Mouse (Mus musculus): ENCODE measurements at regions not wholly inside any gene's neighbourhood (a gene's known extent, or its start where the extent isn't known, plus 50 kb on each side); places are given as distances from the start of the nearest gene placed in this dataset.

- 61% methylated on average over 10 of the region's 10 CpGs for WGBS
- Histone ChIP-seq H3K4me2 (no peak overlapping the region), H3K9me3 (ENCODE audit: control insufficient read depth, low read length) (no peaks in the 10 kb centered on the region), H3K9ac (ENCODE audit: low read length) (no peak overlapping the region), H3K4me3 (ENCODE audit: low read depth, low read length) (no peak overlapping the region), H3K27me3 (ENCODE audit: control insufficient read depth, insufficient read depth, low read length) (no peaks in the 10 kb centered on the region), H3K36me3 (ENCODE audit: control insufficient read depth, insufficient read depth, low read length) (no peaks in the 10 kb centered on the region), H3K27ac (ENCODE audit: low read depth, low read length) (no peak overlapping the region), H3K4me1 (ENCODE audit: control insufficient read depth, insufficient read depth, low read length) (no peaks in the 10 kb centered on the region)
- DNase-seq (ENCODE audit: low spot score, missing footprints) (no peak), ATAC-seq (ENCODE audit: low FRiP score) (no peak)
These were observed 54.3 kb upstream of the Nrbf2 start for GRCm38 (mm10) chr10:67339371-67339929.

- Histone ChIP-seq H3K4me1 (ENCODE audit: control insufficient read depth, insufficient read depth, low read length) (no peaks in the 10 kb centered on the region), H3K4me2 (no peak overlapping the region), H3K27ac (ENCODE audit: low read depth, low read length) (no peak overlapping the region), H3K27me3 (ENCODE audit: control insufficient read depth, insufficient read depth, low read length) (no peaks in the 10 kb centered on the region), H3K4me3 (ENCODE audit: low read depth, low read length) (no peak overlapping the region), H3K9ac (ENCODE audit: low read length) (no peak overlapping the region), H3K36me3 (ENCODE audit: control insufficient read depth, insufficient read depth, low read length) (no peaks in the 10 kb centered on the region), H3K9me3 (ENCODE audit: control insufficient read depth, low read length) (no peaks in the 10 kb centered on the region)
- DNase-seq (ENCODE audit: low spot score, missing footprints) (no peak), ATAC-seq (ENCODE audit: low FRiP score) (no peak)
- 86% methylated on average over 4 of the region's 4 CpGs for WGBS
These were observed 59.6 kb upstream of the Nrbf2 start for GRCm38 (mm10) chr10:67344722-67345121.

- Histone ChIP-seq H3K4me3 (ENCODE audit: low read depth, low read length) (no peak overlapping the region), H3K36me3 (ENCODE audit: control insufficient read depth, insufficient read depth, low read length) (no peaks in the 10 kb centered on the region), H3K4me1 (ENCODE audit: control insufficient read depth, insufficient read depth, low read length) (no peaks in the 10 kb centered on the region), H3K27ac (ENCODE audit: low read depth, low read length) (no peak overlapping the region), H3K27me3 (ENCODE audit: control insufficient read depth, insufficient read depth, low read length) (no peaks in the 10 kb centered on the region), H3K9me3 (ENCODE audit: control insufficient read depth, low read length) (no peaks in the 10 kb centered on the region), H3K9ac (ENCODE audit: low read length) (no peak overlapping the region), H3K4me2 (no peak overlapping the region)
- DNase-seq (ENCODE audit: low spot score, missing footprints) = no peak
- no peak for ATAC-seq (ENCODE audit: low FRiP score)
- WGBS = 63% methylated on average over 2 of the region's 2 CpGs
These were observed 65.9 kb upstream of the Nrbf2 start for GRCm38 (mm10) chr10:67350956-67351355.

GRCm38 (mm10) chr10:67360793-67361192 lies 75.7 kb upstream of the Nrbf2 start:
- no peak for DNase-seq (ENCODE audit: low spot score, missing footprints)
- H3K4me1 ChIP-seq (ENCODE audit: control insufficient read depth, insufficient read depth, low read length) = no peaks in the 10 kb centered on the region
- WGBS = 90% methylated on average over 8 of the region's 8 CpGs

GRCm38 (mm10) chr10:67361281-67361680 lies 76.2 kb upstream of the Nrbf2 start:
- DNase-seq (ENCODE audit: low spot score, missing footprints) (no peak), ATAC-seq (ENCODE audit: low FRiP score) (no peak)
- no peaks in the 10 kb centered on the region for H3K4me1 ChIP-seq (ENCODE audit: control insufficient read depth, insufficient read depth, low read length)
- no peak overlapping the region for H3K27ac ChIP-seq (ENCODE audit: low read depth, low read length)
- H3K36me3 ChIP-seq (ENCODE audit: control insufficient read depth, insufficient read depth, low read length) = no peaks in the 10 kb centered on the region
- H3K9me3 ChIP-seq (ENCODE audit: control insufficient read depth, low read length) = no peaks in the 10 kb centered on the region
- no peaks in the 10 kb centered on the region for H3K27me3 ChIP-seq (ENCODE audit: control insufficient read depth, insufficient read depth, low read length)
- WGBS = 89% methylated on average over 4 of the region's 4 CpGs
- no peak overlapping the region for H3K4me3 ChIP-seq (ENCODE audit: low read depth, low read length)
- no peak overlapping the region for H3K4me2 ChIP-seq
- H3K9ac ChIP-seq (ENCODE audit: low read length) = no peak overlapping the region

More at GRCm38 (mm10) chr10:67360793-67361192, 75.7 kb upstream of the Nrbf2 start:
- Histone ChIP-seq H3K27ac (ENCODE audit: low read depth, low read length) (no peak overlapping the region), H3K4me3 (ENCODE audit: low read depth, low read length) (no peak overlapping the region), H3K9me3 (ENCODE audit: control insufficient read depth, low read length) (no peaks in the 10 kb centered on the region), H3K36me3 (ENCODE audit: control insufficient read depth, insufficient read depth, low read length) (no peaks in the 10 kb centered on the region), H3K27me3 (ENCODE audit: control insufficient read depth, insufficient read depth, low read length) (no peaks in the 10 kb centered on the region), H3K4me2 (no peak overlapping the region), H3K9ac (ENCODE audit: low read length) (no peak overlapping the region)
- ATAC-seq (ENCODE audit: low FRiP score) = no peak

- ATAC-seq (ENCODE audit: low FRiP score) = no peak
- Histone ChIP-seq H3K27me3 (ENCODE audit: control insufficient read depth, insufficient read depth, low read length) (no peaks in the 10 kb centered on the region), H3K4me1 (ENCODE audit: control insufficient read depth, insufficient read depth, low read length) (no peaks in the 10 kb centered on the region), H3K4me3 (ENCODE audit: low read depth, low read length) (no peak overlapping the region), H3K4me2 (no peak overlapping the region), H3K36me3 (ENCODE audit: control insufficient read depth, insufficient read depth, low read length) (no peaks in the 10 kb centered on the region), H3K9ac (ENCODE audit: low read length) (no peak overlapping the region), H3K27ac (ENCODE audit: low read depth, low read length) (no peak overlapping the region), H3K9me3 (ENCODE audit: control insufficient read depth, low read length) (no peaks in the 10 kb centered on the region)
- DNase-seq (ENCODE audit: low spot score, missing footprints) = no peak
- 87% methylated on average over 3 of the region's 3 CpGs for WGBS
These were observed 79.5 kb upstream of the Nrbf2 start for GRCm38 (mm10) chr10:67364595-67364994.

GRCm38 (mm10) chr10:67365158-67365557 lies 80.1 kb upstream of the Nrbf2 start:
- Histone ChIP-seq H3K27me3 (ENCODE audit: control insufficient read depth, insufficient read depth, low read length) (no peaks in the 10 kb centered on the region), H3K4me2 (no peak overlapping the region), H3K9me3 (ENCODE audit: control insufficient read depth, low read length) (no peaks in the 10 kb centered on the region), H3K4me1 (ENCODE audit: control insufficient read depth, insufficient read depth, low read length) (no peaks in the 10 kb centered on the region), H3K27ac (ENCODE audit: low read depth, low read length) (no peak overlapping the region), H3K9ac (ENCODE audit: low read length) (no peak overlapping the region), H3K4me3 (ENCODE audit: low read depth, low read length) (no peak overlapping the region), H3K36me3 (ENCODE audit: control insufficient read depth, insufficient read depth, low read length) (no peaks in the 10 kb centered on the region)
- no peak for DNase-seq (ENCODE audit: low spot score, missing footprints)
- 91% methylated on average over 7 of the region's 7 CpGs for WGBS
- ATAC-seq (ENCODE audit: low FRiP score) = no peak

GRCm38 (mm10) chr10:67372569-67373161 lies 87.6 kb upstream of the Nrbf2 start:
- peak; percentile 73 for DNase-seq (ENCODE audit: low spot score, missing footprints)
- Histone ChIP-seq H3K36me3 (ENCODE audit: control insufficient read depth, insufficient read depth, low read length) (no peaks in the 10 kb centered on the region), H3K4me3 (ENCODE audit: low read depth, low read length) (no peak overlapping the region), H3K9ac (ENCODE audit: low read length) (no peak overlapping the region), H3K9me3 (ENCODE audit: control insufficient read depth, low read length) (no peaks in the 10 kb centered on the region), H3K27me3 (ENCODE audit: control insufficient read depth, insufficient read depth, low read length) (no peaks in the 10 kb centered on the region), H3K4me1 (ENCODE audit: control insufficient read depth, insufficient read depth, low read length) (0 out of 2 replicates have a peak, but pooled peaks cover 2% of the 10 kb centered on the region), H3K27ac (ENCODE audit: low read depth, low read length) (no peak overlapping the region), H3K4me2 (no peak overlapping the region)
- 73% methylated on average over 13 of the region's 13 CpGs for WGBS
- no peak for ATAC-seq (ENCODE audit: low FRiP score)

- Histone ChIP-seq H3K9me3 (ENCODE audit: control insufficient read depth, low read length) (no peaks in the 10 kb centered on the region), H3K4me3 (ENCODE audit: low read depth, low read length) (no peak overlapping the region), H3K4me1 (ENCODE audit: control insufficient read depth, insufficient read depth, low read length) (0 out of 2 replicates have a peak, but pooled peaks cover 2% of the 10 kb centered on the region), H3K9ac (ENCODE audit: low read length) (no peak overlapping the region), H3K4me2 (no peak overlapping the region), H3K27ac (ENCODE audit: low read depth, low read length) (no peak overlapping the region), H3K36me3 (ENCODE audit: control insufficient read depth, insufficient read depth, low read length) (no peaks in the 10 kb centered on the region), H3K27me3 (ENCODE audit: control insufficient read depth, insufficient read depth, low read length) (no peaks in the 10 kb centered on the region)
- 90% methylated on average over 5 of the region's 5 CpGs for WGBS
- ATAC-seq (ENCODE audit: low FRiP score) = no peak
- DNase-seq (ENCODE audit: low spot score, missing footprints) = peak; percentile 37
These were observed 91.5 kb upstream of the Nrbf2 start for GRCm38 (mm10) chr10:67376638-67377037.
